Mouse (Mus musculus) liver, embryonic 14.5 days (tissue): ENCODE results near the gene Foxd3.

Experiments
- CTCF ChIP-seq: IDR thresholded peaks from 2 replicates; pipeline ENCODE4 v1.5.1; 2016; ENCODE audit warnings: antibody characterized with exemption, low read depth, control low read depth
- EP300 ChIP-seq: IDR thresholded peaks from 2 replicates; pipeline ENCODE4 v1.6.1; 2016; ENCODE audit warnings: antibody characterized with exemption, low read depth

- TF ChIP-seq EP300 (no peak), CTCF (no peak)
These were observed 29.0 kb upstream of the Foxd3 start for GRCm38 (mm10) chr4:99627057-99627456.
